Mouse (Mus musculus) cerebellum, adult 2 months (tissue): ENCODE measurements around the gene Kcnd1.
"Not testable (repeated sequence)": the region's sequence is repeated elsewhere in the genome, so short reads cannot be mapped to it uniquely, and the experiment has no call there.

ENCODE experiments used
- CTCF ChIP-seq: fragments of 200-500 bp; IDR thresholded peaks from 2 replicates; pipeline ENCODE4 v1.5.1; 2011; ENCODE audit warnings: low read depth, mild to moderate bottlenecking, control low read depth, low read length, moderate library complexity, borderline replicate concordance; ENCODE audit not compliant: insufficient read depth
- POLR2A ChIP-seq: fragments of 200-500 bp; IDR thresholded peaks from 2 replicates; pipeline ENCODE4 v1.6.1; 2011; ENCODE audit warnings: low read length, control low read depth, borderline replicate concordance; ENCODE audit not compliant: insufficient read depth

GRCm38 (mm10) chrX:7815016-7815415, 7.1 kb upstream of the Kcnd1 start:
- TF ChIP-seq POLR2A, CTCF: not testable (repeated sequence)
